Mouse (Mus musculus) monocyte, adult 2 months (primary cell): Measurements from ENCODE around the gene Nrcam.
"Not testable (repeated sequence)": the region's sequence is repeated elsewhere in the genome, so short reads cannot be mapped to it uniquely, and the experiment has no call there.

Source experiments
- DNase-seq, 2 experiments: peaks; one replicate each; pipeline ENCODE4 v3.0.0; 2022; ENCODE audit warnings: low spot score in 2 of 2, low read depth in 1 of 2

The Nrcam gene

DNA sequence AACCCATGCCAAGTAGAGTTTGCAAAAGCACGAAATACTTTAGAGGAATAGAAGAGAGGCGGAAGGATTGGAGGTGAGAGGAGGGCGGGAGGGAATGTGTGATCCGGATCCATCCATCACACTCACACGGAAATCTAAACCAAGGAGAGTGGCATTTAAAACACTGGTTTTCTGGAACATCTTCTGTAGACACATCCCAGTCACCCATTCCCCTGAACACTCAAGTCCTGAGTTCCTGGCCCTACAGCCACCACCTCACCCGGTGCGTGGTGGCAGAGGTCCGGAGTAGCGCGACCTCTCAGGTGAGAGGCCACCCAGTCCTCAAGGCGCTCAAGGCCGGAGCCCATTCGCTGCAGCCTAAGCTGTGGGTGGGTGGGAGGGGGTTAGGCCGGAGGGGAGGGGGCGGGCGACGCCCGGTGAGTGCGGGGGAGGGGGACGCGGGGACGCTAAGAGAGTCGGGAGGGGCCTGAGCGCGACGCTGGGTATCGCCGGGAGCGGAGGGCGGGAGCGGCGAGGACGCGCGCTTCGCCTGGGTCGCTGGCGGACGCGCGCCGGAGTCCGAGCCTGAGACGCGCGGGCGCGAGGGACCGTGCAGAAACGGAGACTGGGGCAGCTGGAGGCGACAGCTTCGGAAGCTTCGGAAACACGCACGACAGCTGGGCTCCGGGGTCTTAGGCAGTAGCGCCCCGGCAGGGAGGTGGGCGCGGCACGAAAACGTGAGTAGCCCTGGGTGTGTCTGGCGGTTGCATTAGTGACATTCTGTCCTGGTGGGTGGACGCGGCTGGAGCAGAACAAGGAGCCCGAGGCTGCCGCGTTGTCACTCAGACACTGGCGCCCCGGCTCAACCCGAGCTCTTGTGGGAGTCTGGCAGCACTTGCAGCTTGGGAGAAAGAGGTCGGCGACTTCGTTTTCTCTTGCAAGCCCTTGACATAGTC, at the start of gene Nrcam:
Gene Nrcam (plus strand): TSS at position 505 of the 935 bp plus-strand sequence.
- DNase-seq, result no peak

DNA sequence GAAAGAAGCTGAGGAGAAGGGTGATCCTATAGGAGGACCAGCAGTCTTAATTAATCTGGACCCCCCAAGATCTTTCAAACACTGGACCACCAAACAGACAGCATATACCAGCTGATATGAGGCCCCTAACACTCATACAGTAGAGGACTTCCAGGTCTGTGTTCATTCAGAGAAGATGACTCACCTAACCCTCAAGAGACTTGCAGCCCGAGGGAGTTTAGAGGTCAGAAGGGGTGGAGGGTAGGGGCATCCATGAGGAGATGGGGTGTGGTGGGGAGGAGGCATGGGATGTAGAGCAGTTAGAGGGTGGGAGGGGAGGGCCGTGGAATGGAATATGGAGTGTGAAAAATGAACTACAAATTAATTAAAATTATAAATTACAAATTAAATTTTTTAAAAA, 48.5 kb upstream of the Nrcam start:
- DNase-seq, result not testable (repeated sequence)

DNA sequence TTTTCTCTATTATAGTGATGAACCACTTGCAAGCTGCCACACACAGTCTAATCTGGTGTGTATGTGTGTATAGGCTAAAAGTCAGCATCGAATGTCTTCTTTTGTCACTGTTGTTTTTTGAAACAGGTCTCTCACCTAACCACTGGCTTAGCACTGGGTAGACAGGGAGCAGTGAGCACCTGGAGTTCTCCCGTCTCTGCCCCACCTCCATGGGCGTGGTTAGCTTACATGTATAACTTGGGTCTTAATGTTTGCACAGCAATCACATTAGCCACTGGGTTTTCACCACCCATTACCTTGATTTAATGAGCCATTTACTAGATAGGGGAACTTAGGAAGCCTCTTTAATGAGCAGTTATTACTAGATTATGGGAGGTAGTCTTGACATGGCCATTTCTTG, 47.2 kb upstream of the Nrcam start:
- no peak for DNase-seq

DNA sequence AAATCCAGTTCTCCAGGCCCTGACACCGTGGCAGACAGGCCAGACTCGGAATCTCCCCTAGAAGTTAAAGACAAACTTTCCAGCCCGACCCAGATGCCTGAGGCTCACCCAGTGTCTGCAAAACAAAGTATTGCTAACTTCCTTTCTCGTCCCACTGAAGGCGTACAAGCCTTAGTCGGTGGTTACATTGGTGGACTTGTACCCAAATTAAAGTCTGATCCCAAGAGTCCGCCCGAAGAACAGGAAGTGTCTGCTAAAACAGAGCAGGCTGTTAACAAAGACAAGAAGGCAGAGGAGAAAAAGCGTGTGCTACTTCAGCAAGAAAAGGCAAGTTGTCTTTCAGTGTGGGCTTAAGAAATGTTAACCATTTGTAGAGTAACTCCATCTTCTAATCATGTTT, 45.3 kb upstream of the Nrcam start:
- no peak for DNase-seq

DNA sequence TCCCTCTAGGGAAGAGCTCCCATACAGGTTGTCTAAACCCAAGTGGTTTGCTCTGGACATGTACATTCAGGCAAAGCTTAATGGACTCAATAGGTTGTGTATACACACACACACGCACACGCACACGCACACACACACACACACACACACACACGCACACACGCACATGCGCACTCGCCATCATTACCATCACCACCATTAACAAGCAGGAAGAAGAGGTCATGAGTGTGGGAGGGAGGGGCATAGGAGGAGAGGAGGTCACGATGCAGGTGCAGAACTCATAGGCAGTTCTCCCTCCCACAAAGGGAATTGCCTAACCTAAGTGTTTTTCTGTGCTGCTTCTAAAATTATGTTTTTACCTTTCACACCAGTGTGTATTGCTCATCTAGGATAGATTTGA, 41.7 kb upstream of the Nrcam start:
- DNase-seq, result no peak

DNA sequence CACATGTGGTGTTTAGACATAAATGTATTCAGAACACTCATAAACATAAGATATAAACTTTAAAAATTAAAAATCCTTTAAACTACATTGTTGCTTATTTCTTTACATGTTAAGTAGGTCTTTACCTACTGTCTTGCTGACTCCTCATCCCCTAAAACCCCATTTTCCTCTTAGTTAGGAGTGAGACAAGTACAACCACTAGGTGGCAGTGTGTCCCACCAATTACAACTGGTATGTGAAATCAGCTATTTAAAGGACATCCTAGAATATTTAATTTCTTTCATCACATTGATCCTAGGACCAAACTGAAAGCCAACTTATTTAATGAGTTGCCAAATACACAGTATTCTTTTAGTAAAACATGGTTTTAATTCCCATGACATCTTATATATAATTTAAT, 36.4 kb upstream of the Nrcam start:
- DNase-seq, result peak in 1 of 2 experiments; percentile 7

DNA sequence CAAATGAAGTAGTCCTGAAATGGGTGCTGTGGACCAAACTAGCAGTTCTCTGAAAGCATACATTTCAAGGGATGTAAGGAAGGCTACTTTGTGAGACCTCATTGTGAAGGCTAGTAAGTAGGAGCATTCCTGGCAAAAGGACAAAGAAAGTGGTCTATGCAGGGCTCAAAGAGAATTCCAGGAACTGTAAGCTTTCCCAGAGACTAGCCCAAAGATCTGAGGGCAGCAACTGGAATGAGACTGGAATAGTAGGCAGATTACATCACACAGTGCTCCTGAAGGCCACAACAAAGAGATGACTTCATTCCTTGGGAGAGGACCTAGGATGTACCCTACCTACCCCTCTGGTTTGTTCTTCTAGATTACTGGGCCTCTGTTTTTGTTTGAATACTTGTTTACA, 27.9 kb upstream of the Nrcam start:
- DNase-seq, result no peak

DNA sequence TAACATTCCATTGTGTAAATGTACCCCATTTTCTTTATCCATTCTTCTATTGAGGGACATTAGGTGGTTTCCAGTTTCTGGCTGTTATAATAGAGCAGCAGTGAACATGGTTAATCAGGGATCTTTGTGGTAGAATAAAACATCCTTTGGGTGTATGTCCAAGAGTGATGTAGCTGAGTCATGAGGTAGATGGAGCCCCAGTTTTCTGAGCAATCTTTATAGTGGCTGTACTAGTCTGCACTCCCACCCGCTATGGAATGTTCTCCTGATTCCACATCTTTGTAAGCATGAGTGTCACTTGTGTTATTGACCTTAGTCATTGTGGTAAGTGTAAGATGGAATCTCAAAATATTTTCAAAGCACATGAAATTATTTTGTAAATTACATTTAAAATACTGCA, 24.7 kb upstream of the Nrcam start:
- no peak for DNase-seq

DNA sequence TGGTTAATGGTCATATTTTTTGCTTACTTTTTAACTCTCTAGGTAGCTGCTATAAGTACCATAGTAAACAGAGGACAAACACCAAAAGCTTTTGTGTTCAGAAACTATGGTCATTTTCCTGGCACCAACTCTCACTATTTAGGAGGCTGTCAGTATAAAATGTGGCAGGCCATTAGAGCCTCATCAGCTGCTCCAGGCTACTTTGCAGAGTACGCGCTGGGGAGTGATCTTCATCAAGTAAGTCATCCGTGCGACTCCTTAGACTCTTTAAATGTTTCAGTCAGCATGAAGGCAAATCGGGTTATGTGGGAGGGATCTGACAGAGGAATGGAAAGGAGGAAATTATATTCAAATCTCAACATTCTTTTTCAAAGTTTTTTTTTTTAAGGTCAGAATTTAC, 23.8 kb upstream of the Nrcam start:
- DNase-seq, result no peak

DNA sequence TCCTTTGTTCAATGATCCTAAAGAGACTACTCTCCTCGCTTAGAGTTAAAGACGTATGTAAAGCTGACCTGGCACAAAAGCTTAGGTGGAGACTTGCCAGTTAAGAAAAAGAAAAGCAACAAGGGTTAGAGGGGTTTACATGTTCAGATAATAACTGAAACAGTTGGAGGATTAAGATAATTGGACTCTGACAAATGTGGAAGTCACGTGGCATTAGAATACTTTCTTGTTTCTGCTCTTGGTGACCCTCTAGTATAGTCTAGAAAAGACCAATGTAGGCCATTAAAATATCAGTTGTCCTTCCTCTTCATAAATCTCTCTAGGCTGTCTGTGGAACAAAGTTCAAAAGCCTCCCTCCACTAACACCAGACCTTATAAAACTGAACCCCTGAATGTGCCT, 20.5 kb upstream of the Nrcam start:
- DNase-seq, result no peak

DNA sequence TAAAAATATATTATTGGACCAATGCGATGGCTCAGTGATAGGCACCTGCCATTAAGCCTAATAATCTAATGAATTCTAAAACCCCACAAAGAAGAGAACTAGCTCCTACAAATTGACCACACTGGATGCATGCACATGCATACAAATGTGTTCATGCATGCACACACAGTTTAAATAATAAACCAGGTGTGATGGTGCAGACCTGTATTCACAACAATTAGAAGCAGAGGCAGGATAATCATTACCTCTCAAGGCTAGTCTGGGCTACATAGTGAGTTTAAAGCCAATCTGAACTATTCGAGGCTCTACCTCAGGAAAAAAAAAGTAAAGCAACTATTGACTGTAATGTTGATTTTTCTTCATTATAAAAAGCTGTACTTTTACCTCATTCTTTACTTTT, 13.5 kb upstream of the Nrcam start:
- no peak for DNase-seq

DNA sequence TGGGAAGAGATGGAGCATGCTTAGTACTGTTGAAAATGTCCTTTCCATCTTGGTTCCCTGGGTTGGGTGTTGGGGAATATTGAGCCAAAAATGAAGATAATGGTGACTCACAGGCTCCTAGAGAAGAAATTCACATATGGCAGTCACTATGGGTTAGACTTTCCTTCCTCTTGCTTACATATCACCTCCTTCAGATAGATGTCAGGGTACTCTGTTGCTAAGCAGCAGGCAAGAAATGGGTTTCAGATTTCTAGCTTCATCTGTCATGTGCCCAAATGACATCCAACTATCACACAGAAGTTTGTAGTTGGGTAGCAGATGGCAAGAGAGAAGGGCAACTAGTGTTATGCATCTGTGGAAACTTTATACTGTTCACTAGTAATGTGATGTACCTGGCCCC, 3.6 kb upstream of the Nrcam start:
- no peak for DNase-seq

DNA sequence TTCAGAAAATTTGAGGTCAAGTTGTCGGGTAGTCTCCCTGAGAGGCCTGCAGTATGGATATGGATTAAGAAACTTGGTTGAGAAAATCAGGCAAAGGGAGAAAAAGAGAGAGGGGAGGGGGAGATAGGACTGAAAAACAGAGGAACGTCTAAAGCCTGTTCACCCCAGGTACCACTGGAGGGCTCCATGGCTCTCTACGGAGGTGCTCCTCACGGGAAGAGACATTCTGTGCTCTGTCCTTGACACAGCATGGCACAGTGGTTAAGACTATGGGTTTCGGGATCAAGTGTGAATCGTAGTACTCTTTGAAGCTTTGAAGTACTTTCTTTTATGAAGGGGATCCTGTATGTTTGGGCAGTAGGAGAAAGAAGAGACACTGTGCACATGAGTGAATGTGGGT, 1.2 kb upstream of the Nrcam start:
- no peak for DNase-seq

DNA sequence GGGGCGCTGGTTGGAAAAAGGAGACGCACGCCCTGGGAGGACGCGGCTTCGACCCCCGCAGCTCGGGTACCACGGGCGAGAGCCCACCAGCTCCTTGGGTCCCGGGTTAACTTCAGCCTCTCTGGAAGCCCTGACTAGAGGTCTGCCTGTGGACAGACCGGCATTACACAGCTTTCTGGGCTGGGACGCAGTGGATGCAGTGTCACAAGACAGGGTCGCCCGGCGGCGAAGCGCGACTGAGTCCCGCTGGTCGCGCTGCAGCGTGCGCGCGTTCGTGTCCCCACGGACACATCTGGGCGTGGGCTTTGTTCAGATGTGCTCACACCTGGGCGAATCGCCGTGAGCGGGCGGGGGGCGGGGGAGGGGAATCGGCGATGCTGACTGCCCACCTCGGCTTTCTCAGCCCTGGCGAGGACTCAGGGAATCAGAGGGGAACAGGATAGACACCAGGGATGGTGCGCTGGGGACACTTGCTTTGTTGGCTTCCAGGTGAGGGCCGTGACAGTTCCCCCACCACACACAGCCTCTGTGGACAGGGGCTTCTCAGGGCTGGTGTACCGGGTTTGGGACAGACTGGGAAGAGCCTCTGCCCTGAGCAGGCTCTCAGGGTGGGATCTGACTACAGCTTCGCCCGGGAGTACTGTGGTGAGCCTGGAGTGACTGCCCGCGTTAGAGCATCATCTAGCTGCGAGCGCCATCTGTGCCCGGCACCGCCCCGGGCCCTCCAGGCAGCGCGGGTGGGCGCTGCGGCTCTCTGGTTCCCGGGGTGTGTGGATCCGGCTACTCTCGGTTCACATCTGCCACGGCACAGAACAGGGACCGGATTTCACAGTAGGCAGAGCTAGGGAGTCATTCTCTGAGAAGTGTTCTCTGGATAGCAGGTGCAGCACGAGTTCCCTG, 881 bp downstream of the Nrcam start:
- DNase-seq, result no peak

DNA sequence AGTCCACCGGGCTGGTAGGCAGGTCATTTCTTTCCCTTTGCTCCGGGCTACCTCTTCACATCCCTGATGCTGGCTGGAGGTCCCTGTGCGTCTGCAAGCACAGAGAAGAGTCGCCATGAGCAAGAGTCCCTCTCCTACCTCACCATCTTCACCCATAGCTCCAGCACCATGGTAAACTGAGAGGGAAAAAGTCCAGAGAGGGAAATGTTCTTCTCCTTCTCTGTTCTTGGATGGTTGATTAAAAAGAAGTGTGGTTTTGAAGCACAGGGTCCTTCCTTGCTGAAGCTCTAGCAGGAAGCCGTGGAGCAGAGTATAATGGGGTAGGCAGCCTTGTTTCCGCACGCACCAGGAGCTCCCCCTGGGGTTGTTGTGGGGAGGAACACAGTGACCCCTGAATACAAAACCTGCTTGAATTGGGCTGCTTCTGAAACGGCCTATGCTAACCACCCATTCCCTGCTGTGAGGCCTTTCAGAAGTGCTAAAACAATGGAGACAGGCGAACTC, 1.6 kb downstream of the Nrcam start:
- DNase-seq, result no peak

DNA sequence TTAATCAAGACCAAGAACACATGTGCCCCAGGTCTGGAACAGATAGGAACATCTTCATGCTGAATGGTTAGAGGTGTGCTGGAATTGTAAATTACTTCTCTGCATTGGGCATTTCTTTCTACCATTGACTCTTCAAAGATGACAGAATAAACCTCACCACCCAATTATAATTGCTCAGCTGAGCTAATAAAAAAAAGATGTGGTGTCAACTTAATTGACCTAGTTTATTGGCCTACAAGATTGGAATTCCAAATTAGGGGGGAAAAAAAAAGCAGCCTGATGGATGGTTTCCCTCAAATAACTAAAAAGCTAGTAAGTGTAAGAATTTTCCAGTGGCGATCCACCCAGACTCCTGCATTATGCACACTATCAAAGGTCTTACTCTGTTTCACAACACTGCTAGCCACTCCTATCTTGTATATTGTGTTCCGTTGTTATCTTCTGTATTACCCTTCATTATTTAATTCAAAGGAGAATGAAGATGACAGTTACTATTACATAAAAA, 8.5 kb downstream of the Nrcam start:
- no peak for DNase-seq

DNA sequence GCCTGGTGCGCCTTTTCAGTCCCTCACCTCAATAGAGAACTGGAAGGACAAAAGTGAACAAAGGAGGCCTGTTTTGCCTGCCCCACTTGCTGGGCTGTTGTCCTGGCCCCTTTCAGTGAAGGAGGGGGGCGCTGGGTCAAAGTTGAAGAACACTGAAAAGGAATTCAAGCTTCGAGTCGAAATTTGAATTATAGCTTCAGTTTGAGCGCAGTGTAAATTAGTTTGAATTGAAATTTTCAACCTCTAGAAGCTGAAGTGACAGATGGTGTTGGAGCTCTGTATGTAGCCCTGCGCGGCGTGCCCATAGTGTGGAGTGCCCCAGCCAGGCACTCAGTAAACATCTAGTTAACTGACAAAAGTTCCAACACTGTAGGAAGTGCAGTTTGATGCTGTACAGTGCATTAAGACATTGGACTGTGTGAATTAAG, 9.5 kb downstream of the Nrcam start:
- no peak for DNase-seq

DNA sequence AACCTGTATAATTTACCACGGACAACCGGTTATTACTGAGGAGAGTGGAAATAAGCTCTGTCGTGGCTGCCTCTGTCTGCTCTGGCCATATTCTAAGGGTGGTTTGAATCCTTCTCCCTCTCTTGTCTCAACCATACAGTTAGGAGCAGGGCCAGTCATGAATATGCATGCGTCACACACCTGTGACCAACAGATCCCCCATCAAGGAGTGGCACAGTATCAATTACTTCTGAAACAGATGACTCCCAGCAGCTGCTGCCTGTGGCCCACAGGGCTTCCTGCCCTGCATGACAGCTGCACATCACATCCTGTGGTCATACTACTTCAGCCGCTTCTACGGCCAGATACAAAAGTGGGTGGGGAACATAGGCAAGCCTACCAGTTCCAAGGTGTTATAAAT, 15.4 kb downstream of the Nrcam start:
- no peak for DNase-seq

DNA sequence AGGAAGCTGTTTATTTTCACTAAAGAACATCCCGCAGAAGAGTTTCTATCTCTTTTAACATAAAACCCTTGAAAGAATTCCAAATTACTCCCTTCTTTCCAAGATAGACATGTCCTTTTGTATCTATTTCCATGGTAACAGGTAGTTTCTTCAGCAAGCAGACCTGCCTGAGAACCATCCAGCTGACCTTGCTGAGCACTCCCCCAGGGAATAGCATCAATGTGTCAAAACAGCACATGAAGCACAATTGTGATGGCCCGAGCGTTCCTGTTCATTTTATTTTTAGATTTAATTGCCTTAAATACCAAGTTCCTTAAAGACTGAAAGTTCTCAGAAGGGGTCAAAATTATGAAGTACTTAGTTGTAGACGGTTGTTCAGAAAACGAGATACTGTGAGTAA, 16.6 kb downstream of the Nrcam start:
- no peak for DNase-seq

DNA sequence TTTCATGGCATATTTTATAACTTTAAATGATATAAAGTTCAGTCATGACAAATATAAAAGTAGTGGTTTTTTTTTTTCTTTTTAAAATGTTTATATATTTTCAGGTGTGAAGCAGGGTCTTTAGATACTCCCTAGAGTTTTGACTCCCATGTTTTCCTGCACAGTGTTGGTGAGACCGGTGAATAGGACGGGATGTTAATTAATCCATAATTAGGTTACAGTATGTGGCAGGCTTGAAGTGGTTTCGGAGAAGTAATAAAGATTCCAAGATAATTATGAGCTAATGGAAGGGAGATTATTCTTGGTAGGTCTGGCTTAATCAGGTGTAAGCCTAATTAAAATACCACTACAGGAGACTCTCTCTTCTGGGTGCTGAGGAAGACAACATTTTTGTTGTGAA, 17.5 kb downstream of the Nrcam start:
- no peak for DNase-seq

DNA sequence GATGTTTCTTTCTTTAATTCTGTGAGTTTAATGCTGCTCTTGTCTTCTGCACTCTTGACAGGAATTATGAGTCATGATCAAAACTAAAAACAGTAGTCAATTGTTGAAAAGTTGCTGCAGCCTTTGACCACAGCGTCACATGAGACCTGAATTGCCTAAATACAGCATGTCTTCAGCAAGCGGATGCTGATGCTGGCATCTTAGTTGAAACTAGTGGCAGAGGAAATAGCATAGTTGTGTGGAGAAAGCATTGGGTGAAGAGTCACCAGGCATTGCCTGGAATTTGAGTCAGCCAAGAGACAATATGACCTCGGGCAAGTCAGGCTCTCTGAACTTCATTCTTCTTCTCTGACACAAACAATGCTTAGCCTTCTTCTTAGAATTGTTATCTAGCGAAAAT, 26.4 kb downstream of the Nrcam start:
- no peak for DNase-seq

DNA sequence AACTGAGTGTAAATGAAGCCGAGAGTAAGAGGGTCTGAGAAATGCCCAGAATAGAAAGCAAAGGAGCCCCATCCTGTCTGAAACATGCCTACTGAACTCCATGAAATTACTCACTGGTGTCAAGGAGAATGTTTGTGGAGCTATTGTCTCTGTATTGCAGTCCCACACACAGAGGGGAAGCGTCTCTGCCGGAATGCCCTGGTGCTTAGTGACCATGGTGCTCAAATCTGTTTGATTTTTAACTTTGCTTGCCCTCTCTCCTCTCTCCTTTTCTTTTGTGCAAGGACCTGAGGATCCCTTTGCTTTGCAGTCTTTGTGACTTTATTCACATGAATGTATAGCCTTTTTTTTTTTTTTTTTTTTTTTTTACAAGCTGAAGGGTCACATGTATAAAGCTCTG, 28.8 kb downstream of the Nrcam start:
- no peak for DNase-seq
